Mouse (Mus musculus) kidney, embryonic 16.5 days (tissue): ENCODE measurements at regions not wholly inside any gene's neighbourhood (a gene's known extent, or its start where the extent isn't known, plus 50 kb on each side); places are given as distances from the start of the nearest gene placed in this dataset.

Experiments used
- ATAC-seq: fragments of 200-750 bp; cut with Nextera tagmentation; 2 replicates; pipeline ENCODE4 v1.8.0; 2017; ENCODE audit warnings: moderate TSS enrichment; ENCODE audit not compliant: low FRiP score, low TSS enrichment
- H3K27ac ChIP-seq: fragments of 300-500 bp; sonication (generic); 2 replicates; pipeline ENCODE4 v1.5.1; 2014; ENCODE audit warnings: low read length
- H3K27me3 ChIP-seq: fragments of 300-500 bp; sonication (generic); 2 replicates; pipeline ENCODE4 v1.6.1; 2014; ENCODE audit warnings: low read length, control low read depth, mixed read lengths; ENCODE audit not compliant: insufficient read depth
- H3K36me3 ChIP-seq: fragments of 300-500 bp; sonication (generic); 2 replicates; pipeline ENCODE4 v1.6.1; 2014; ENCODE audit warnings: low read length, control low read depth, mixed read lengths; ENCODE audit not compliant: insufficient read depth
- H3K4me1 ChIP-seq: fragments of 300-500 bp; sonication (generic); 2 replicates; pipeline ENCODE4 v1.6.1; 2014; ENCODE audit warnings: low read length, control low read depth, mixed read lengths; ENCODE audit not compliant: insufficient read depth
- H3K4me2 ChIP-seq: fragments of 300-500 bp; sonication (generic); replicated peaks from 2 replicates; pipeline ENCODE4 v1.6.1; 2014; ENCODE audit warnings: low read depth, low read length
- H3K4me3 ChIP-seq: fragments of 300-500 bp; sonication (generic); 2 replicates; pipeline ENCODE4 v1.5.1; 2014; ENCODE audit warnings: mild to moderate bottlenecking, low read length
- H3K9ac ChIP-seq: fragments of 300-500 bp; sonication (generic); replicated peaks from 2 replicates; pipeline ENCODE4 v1.6.1; 2014; ENCODE audit warnings: low read length
- H3K9me3 ChIP-seq: fragments of 300-500 bp; sonication (generic); 2 replicates; pipeline ENCODE4 v1.6.1; 2016; ENCODE audit warnings: low read length, control low read depth
- WGBS: fragments of 180-500 bp; shearing (Covaris S2); extraction: QIAGEN DNeasy Blood & Tissue Kit; methylation state at CpG from one replicate; pipeline ENCODE4 v1.1.7; 2014; 5-methylcytosine and 5-hydroxymethylcytosine counted together

- ATAC-seq: no peak; the same call in 1 of the 2 replicates
- Histone ChIP-seq H3K4me2 (0 out of 2 replicates have a peak overlapping the region, but pooled peaks have one; percentile 4), H3K9ac (no peak overlapping the region), H3K27ac (peak overlapping the region; percentile 43; the same call in 1 of the 2 replicates), H3K4me1 (no peaks in the 10 kb centered on the region), H3K36me3 (no peaks in the 10 kb centered on the region), H3K9me3 (no peaks in the 10 kb centered on the region; the same call in 1 of the 2 replicates), H3K27me3 (no peaks in the 10 kb centered on the region), H3K4me3 (no peak overlapping the region)
- WGBS: 34% methylated on average over 20 of the region's 20 CpGs
Measured at GRCm38 (mm10) chr14:46670221-46671046, 89.9 kb upstream of the Cdkn3 start.

GRCm38 (mm10) chr14:46668275-46668674 lies 92.1 kb upstream of the Cdkn3 start:
- Histone ChIP-seq H3K9me3 (no peaks in the 10 kb centered on the region; the same call in 1 of the 2 replicates), H3K27me3 (no peaks in the 10 kb centered on the region), H3K4me1 (0 out of 2 replicates have a peak, but pooled peaks cover 8% of the 10 kb centered on the region), H3K27ac (no peak overlapping the region), H3K36me3 (no peaks in the 10 kb centered on the region), H3K9ac (no peak overlapping the region), H3K4me3 (no peak overlapping the region), H3K4me2 (no peak overlapping the region)
- ATAC-seq: no peak
- 90% methylated on average over 3 of the region's 3 CpGs for WGBS

- ATAC-seq: peak; percentile 55; the same call in 1 of the 2 replicates
- Histone ChIP-seq H3K4me2 (no peak overlapping the region), H3K36me3 (no peaks in the 10 kb centered on the region), H3K27ac (no peak overlapping the region), H3K27me3 (no peaks in the 10 kb centered on the region), H3K9ac (no peak overlapping the region), H3K4me1 (peaks cover 26% of the 10 kb centered on the region), H3K4me3 (no peak overlapping the region), H3K9me3 (no peaks in the 10 kb centered on the region; the same call in 1 of the 2 replicates)
- WGBS: 49% methylated on average over 6 of the region's 6 CpGs
Measured at GRCm38 (mm10) chr14:46664305-46664704, 96.0 kb upstream of the Cdkn3 start.

GRCm38 (mm10) chr14:46663529-46663928 lies 96.8 kb upstream of the Cdkn3 start:
- Histone ChIP-seq H3K36me3 (no peaks in the 10 kb centered on the region), H3K9ac (no peak overlapping the region), H3K27me3 (no peaks in the 10 kb centered on the region), H3K9me3 (no peaks in the 10 kb centered on the region; the same call in 1 of the 2 replicates), H3K4me3 (no peak overlapping the region), H3K4me1 (peaks cover 26% of the 10 kb centered on the region), H3K27ac (no peak overlapping the region), H3K4me2 (no peak overlapping the region)
- WGBS: 74% methylated on average over 5 of the region's 5 CpGs
- ATAC-seq: no peak

GRCm38 (mm10) chr14:46661792-46662545 lies 98.4 kb upstream of the Cdkn3 start:
- no peak overlapping the region; the same call in 1 of the 2 replicates for H3K9ac ChIP-seq
- no peaks in the 10 kb centered on the region for H3K9me3 ChIP-seq
- peak overlapping the region; percentile 48; the same call in 1 of the 2 replicates for H3K27ac ChIP-seq
- peaks cover 26% of the 10 kb centered on the region for H3K4me1 ChIP-seq
- no peak overlapping the region for H3K4me2 ChIP-seq
- peak; percentile 74 for ATAC-seq
- 14% methylated on average over 9 of the region's 9 CpGs for WGBS
- H3K4me3 ChIP-seq: no peak overlapping the region
- no peaks in the 10 kb centered on the region for H3K27me3 ChIP-seq
- H3K36me3 ChIP-seq: no peaks in the 10 kb centered on the region

- H3K27me3 ChIP-seq: no peaks in the 10 kb centered on the region
- H3K9me3 ChIP-seq: no peaks in the 10 kb centered on the region
- 31% methylated on average over 3 of the region's 3 CpGs for WGBS
- H3K9ac ChIP-seq: no peak overlapping the region
- peak; percentile 32; the same call in 1 of the 2 replicates for ATAC-seq
- H3K4me1 ChIP-seq: peaks cover 26% of the 10 kb centered on the region
- no peak overlapping the region for H3K4me3 ChIP-seq
- H3K36me3 ChIP-seq: no peaks in the 10 kb centered on the region
- no peak overlapping the region for H3K27ac ChIP-seq
- H3K4me2 ChIP-seq: no peak overlapping the region
Measured at GRCm38 (mm10) chr14:46661118-46661791, 99.1 kb upstream of the Cdkn3 start.

GRCm38 (mm10) chr14:46659365-46659764 lies 101.0 kb upstream of the Cdkn3 start:
- Histone ChIP-seq H3K27ac (no peak overlapping the region), H3K4me1 (peaks cover 29% of the 10 kb centered on the region), H3K27me3 (no peaks in the 10 kb centered on the region), H3K9me3 (no peaks in the 10 kb centered on the region), H3K4me3 (no peak overlapping the region), H3K4me2 (no peak overlapping the region), H3K36me3 (no peaks in the 10 kb centered on the region), H3K9ac (no peak overlapping the region)
- WGBS: 51% methylated on average over 4 of the region's 4 CpGs
- no peak for ATAC-seq

DNA sequence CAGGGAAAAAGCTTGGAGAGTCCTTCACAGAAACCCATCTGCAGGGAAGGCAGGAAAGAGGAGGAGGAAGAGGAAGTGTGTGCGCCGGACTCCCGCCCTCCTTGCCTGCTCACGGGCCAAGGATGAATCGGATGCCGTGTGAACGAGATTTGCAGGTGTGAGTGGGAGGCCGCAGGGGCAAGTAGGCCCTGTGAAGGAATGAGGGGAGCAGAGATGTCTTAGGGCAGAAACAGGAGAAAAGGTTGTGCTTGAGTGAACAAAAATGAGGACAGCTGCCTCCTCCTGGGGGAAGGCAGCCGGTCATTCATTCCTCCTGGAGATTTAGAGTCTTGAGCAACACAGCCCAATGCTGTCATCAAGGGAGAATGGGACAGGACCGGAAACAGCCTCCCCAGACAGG lies 104.1 kb upstream of the Cdkn3 start:
- Histone ChIP-seq H3K9ac (no peak overlapping the region), H3K4me3 (no peak overlapping the region), H3K27me3 (no peaks in the 10 kb centered on the region), H3K9me3 (no peaks in the 10 kb centered on the region), H3K27ac (no peak overlapping the region), H3K4me2 (no peak overlapping the region), H3K4me1 (peaks cover 8% of the 10 kb centered on the region), H3K36me3 (no peaks in the 10 kb centered on the region)
- peak; percentile 64 for ATAC-seq
- 40% methylated on average over 10 of the region's 10 CpGs for whole genome bisulfite sequencing

DNA sequence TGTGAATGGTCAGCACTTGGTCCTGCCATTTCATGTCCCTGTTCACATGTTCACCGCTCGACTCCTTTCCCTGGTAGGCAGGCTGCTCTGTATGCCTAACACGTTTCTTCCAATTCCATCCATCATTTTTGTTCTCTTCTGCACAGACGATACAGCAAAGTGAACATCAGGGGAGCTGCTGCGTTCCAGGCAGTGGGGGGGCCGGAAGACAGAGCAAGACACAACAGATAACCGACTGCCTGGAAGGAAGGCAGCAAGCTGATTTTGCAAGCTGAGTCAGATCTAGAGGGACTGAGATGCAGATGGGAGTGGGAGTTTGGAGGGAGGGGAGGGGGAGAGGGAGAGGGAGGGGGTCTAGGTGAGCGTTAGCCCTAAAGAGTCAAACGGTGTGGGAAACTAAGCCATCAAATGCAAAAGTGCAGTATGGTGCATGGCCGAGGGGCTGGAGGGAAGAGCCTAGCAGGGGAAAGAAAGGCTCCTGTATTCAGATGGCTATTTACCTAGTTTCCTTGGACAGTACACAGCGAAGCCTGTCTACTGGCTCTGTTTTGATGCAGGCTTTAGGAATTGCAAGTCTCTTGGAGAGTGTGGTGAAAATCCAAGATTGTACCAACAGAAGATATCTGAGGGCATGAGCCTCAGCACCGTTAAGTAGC lies 112.9 kb upstream of the Cdkn3 start:
- 58% methylated on average over 12 of the region's 12 CpGs for WGBS
- Histone ChIP-seq H3K27me3 (no peaks in the 10 kb centered on the region), H3K9ac (no peak overlapping the region), H3K9me3 (no peaks in the 10 kb centered on the region), H3K36me3 (no peaks in the 10 kb centered on the region), H3K4me1 (no peaks in the 10 kb centered on the region), H3K4me2 (no peak overlapping the region), H3K4me3 (no peak overlapping the region), H3K27ac (no peak overlapping the region)
- no peak for ATAC-seq
